Mouse (Mus musculus) left cerebral cortex, adult 18-20 months (tissue): ENCODE results near the gene Ankrd34a. TPM values are rescaled to one million over a fixed set of nuclear protein-coding genes. Genes with fewer than 3 reads are reported as not detected.

Experiments used
- DNase-seq, 2 experiments: peaks; one replicate each; pipeline ENCODE4 v3.0.0; 2021 to 2022; ENCODE audit warnings: low spot score in 2 of 2, mixed read lengths in 1 of 2
- total RNA-seq, 2 experiments: library from RNA; stranded (reverse); gene quantifications; 2 replicates each; pipeline ENCODE4 v1.2.3; 2021

Ankrd34a gene
- total RNA-seq, 2 experiments from 2014 or later, result 67.3 to 77.4 TPM

- no peak for DNase-seq
Measured at GRCm38 (mm10) chr3:96561946-96562681, 34.3 kb upstream of the Ankrd34a start.

GRCm38 (mm10) chr3:96563267-96563666 is 33.2 kb upstream of the Ankrd34a start:
- no peak for DNase-seq

DNA sequence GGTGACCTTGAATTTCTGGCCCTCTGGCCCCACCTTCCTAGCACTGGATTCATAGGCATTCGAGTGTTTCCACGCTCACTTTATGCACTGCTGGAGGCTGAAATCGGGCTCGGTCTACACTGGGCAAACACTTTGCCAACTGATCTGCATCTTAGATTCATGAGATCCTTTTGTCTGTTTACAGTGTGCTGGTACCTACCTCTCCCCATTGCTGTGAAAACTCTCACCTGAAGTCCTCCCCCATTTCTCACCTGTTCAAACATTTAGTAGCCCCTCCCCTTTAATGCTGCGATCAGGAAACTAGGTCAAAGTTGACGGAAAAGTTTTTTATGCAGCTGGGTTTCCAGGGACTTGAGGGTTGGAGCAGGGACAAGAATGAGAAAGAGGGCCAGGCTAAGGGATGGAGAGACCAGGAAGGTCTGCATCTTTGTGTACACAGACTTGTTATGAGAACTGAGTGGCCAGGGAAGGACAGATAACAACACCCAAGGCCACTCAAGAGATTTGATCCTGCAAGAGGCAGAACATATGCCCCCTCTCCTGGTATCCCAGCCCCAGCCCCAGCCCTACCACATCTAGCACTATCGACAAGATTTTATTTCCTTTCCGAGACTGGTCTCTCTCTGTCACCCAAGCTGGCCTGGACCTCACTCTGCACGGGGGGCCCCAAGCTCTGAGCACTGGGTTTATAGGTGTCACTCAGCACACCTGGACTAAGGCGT is 32.4 kb upstream of the Ankrd34a start:
- DNase-seq, result no peak

GRCm38 (mm10) chr3:96564633-96565032 is 31.8 kb upstream of the Ankrd34a start:
- DNase-seq, result no peak

DNA sequence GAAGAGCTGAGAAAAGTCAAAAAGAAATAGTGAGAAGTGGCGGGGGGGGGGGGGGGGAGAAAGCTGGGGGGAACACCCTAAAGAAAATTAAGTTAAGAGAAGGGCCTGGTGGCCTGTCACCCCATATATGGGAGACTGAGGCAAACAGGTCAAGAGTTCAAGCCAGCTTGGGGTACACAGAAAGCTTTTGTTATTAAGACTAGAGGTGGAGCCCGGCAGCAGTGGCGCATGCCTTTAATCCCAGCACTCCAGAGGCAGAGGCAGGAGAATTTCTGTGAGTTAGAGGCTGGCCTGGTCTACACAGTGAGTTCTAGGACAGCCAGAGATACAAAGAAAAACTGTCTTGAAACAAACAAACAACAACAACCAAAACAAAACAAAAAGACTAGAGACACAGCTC is 31.3 kb upstream of the Ankrd34a start:
- DNase-seq, result no peak

DNA sequence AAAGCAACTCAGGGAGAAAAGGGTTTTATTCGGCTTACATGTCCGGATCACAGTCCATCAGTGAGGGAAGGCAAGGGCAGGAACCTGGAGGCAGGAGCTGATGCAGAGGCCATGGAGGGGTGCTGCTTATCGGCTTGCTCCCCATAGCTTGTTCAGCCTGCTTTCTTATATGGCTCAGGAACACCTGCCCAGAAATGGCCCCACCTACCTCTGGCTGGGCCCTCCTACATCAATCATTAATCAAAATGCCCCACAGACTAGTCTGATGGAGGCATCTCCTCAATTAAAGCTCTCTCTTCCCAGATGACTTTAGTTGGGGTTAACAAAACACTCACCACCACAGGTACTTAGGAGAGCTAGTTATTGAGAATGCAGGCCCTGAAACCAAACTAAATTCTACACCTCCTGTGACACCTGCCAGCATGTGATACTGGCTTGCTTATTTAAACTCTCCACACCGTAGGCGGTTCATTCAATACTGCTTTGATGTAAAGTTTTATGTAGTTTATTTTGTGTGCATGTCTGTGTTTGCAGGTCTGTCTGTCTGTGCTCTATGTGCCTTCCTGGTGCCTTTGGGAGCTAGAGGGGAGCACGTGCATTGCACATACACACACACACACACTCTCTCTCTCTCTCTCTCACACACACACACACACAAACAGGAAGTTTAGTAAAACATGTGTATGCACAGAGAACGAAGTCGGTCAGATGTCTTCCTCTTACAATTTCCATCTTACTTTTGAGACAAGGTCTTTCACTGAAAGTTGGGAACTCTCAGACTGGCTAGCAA is 29.6 kb upstream of the Ankrd34a start:
- no peak for DNase-seq

- DNase-seq, result no peak
Measured at GRCm38 (mm10) chr3:96568605-96569004, 27.8 kb upstream of the Ankrd34a start.

DNA sequence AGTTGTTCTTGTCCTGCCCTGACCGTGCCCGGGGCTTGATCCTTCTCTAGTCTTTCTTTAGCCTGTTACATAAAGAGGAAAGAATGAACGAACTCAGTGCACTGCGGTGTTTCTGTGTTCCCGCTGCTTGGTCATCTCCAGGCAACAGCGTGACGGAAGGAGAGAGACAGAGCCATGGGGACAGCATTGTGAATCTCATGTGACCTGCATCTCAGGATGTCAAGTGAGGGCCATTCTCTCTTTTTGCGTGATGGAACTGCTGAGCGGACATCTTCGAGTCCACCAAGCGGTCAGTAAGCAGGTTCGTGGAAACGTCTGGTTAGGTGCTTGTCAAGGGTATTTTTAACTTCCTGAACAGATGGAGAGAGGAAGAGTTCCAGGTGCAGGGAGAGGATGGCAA is 26.9 kb upstream of the Ankrd34a start:
- no peak for DNase-seq

GRCm38 (mm10) chr3:96569966-96570605 is 26.4 kb upstream of the Ankrd34a start:
- no peak for DNase-seq

DNA sequence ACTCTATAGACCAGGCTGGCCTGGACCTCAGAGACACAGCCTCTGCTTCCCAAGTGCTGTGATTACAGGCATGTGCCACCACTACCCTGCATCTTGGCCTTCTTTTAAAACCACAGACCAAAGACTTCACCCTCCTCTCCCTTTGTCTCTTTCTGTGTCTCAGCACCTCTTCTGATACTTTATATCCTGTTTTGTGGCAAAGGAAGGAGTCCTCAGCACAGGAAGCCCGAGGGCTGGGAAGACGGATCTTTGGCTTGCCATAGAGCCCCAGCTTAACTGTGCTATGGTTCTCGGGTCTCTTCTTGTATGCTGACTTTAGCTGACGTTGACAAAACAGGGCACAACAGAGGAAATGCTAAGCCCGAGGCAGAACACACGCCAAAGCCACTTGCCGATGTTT is 25.8 kb upstream of the Ankrd34a start:
- no peak for DNase-seq

DNA sequence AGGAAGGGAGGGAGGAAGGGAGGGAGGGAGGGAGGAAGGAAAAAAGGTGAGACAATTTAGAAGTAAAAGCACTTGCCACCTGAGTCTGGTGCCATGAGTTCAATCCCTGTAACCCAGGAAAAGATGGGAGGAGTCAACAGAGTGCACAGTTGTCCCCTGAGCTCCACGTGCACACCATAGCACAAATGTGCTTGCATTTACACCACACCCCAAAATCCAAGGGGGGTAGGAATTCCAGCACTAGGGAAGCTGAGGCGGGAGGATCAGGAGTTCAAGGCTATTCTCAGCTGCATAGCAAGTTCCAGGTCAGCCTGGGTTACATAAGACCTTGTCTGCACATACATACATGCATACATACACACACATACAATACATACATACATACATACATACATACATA is 25.1 kb upstream of the Ankrd34a start:
- DNase-seq, result no peak

DNA sequence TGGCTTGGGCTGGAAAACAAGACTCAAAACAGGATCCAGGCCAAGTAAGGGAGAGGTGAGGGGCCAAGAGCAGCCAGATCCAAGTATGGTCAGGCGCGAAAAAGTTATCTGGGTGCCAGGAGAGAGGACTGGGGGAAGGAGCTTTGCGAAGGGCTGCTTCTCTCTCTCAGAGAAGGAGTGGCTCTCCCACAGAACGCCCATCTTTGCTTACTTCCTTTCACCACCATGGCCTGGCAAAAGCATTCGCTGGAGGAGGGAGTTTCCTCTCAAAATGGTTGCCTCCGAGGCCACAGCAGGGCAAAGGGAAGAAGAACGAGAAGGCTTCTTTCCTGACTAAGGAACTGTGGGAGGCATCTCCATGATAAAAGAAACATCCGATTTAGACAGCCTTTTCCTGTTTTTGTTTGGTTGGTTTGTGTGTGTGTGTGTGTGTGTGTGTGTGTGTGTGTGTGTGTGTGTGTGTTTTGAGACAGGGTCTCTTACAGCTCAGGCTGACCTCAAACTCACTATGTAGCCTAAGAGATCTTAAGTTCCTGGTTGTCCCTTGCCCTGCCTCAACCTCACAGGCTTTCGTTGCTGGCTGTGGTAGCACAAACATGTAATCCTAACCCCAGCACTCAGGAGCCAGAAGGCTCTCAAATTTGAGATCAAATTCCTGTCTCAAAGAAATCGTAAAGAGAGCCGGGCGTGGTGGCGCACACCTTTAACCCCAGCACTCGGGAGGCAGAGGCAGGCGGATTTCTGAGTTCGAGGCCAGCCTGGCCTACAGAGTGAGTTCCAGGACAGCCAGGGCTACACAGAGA is 24.3 kb upstream of the Ankrd34a start:
- DNase-seq, result no peak

GRCm38 (mm10) chr3:96573611-96574511 is 22.6 kb upstream of the Ankrd34a start:
- no peak for DNase-seq

DNA sequence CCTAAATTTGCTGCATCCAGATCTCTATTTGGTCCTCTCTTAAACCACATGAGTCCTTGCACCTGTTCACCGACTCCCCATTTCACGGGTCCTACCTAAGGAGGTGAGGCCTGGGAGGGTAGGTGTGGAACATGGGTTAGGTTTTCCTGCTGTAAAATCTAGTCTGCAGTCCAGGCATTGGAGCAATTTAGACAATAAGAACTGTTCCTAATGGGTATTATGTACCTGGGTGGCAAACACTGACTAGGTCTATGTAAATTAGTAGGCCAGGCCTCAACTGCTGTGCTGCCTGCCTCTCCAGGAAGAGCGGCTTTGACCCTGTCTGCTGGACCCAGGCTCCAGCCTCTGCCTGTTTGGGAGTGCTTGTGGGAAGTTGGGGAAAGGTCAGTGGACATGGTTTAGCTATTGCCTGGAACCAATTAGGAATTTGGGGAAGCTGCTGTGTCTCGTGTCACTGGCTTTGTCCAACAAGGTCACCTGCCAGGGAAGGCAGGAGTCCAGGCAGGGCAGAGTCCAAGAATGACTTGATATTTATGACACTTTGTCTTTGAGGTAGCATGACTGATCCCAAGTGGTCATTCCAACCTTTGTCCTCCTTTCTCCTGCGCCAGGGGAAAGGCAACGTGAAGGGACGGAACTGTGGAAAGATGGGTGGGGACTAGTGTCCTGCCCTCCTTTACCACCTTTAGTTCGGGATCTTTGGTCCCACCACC is 21.0 kb upstream of the Ankrd34a start:
- no peak for DNase-seq

GRCm38 (mm10) chr3:96576005-96576658 is 20.3 kb upstream of the Ankrd34a start:
- DNase-seq, result no peak

DNA sequence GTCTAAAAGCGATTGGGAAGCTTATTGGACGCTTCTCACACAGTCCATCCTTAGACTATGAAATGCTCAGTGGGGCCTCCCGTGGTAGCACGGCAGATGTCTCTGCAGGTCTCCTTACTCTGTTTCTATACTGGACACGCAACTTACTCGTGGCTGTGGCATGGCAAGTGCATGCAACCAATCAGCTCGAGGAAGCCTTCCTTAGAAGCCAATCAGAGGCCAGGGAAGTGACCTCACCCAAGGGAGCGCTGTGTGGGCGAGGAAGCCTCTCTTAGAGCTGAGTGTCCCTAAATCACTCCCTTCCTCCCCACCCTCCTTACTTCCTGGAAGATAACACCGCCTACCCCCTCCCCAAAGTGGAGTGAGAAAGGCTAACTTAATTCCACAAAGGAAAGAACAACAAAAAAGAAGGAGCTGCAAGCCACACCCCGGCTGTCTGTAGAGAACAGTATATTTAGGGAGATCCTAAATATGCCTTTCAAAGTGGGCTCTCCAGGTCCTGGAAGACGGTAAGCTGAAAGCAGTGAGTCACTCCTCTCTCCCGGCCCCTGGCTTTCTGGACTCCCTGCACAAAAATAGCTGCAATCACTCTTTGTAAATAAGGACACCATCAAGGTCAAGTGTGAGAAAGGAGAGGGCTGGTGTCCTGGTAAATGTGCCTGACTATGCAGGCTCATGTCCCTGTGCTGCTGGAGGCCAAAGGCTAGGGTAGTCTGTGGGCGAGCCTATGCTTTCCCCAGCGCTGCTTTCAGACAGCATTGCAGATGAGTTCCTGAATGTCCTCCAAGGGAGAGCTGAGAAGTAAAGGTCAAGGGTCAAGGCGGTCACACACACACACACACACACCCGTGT is 19.5 kb upstream of the Ankrd34a start, which contains the start of gene Gm16253:
Gene Gm16253 (plus strand): TSS at position 295 of the 852 bp plus-strand sequence.
- DNase-seq, result peak; percentile 89 to 90

GRCm38 (mm10) chr3:96577566-96577965 is 18.9 kb upstream of the Ankrd34a start:
- DNase-seq, result no peak
